Mouse (Mus musculus) G1E-ER4 (cell line): ENCODE results near the gene Rnf216. TPM values are rescaled to one million over a fixed set of nuclear protein-coding genes. Genes with fewer than 3 reads are reported as not detected.

Experiments
- GATA1 ChIP-seq: IDR thresholded peaks from one replicate; pipeline ENCODE4 v1.8.0; 2012; ENCODE audit warnings: low read length, inconsistent platforms
- polyA plus RNA-seq: library from polyadenylated mRNA; stranded (reverse); fragments of >175 nt; gene quantifications from 2 replicates; pipeline ENCODE4 v1.2.3, GENCODE M21; 2012

Rnf216 gene
- polyA plus RNA-seq, 1 experiment, result 32.3 TPM

DNA sequence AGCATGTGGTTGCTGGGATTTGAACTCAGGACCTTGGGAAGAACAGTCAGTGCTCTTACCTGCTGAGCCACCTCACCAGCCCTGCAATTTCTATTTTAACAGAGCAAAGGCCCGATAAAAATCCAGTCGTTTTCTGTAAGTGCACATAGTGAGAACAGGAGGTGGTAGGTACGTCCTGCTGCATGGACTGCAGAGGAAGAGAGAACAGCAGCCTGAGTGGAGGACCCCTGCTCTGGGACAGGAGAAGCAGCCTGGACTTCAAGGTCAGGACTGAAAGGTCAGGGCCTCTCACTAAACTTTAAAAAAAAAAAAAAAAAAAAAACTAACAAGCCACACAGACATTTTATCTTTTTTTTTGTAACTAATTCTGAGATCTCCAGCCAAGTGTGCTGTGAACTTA is 50.5 kb downstream of the Rnf216 start:
- no peak for TF ChIP-seq GATA1

DNA sequence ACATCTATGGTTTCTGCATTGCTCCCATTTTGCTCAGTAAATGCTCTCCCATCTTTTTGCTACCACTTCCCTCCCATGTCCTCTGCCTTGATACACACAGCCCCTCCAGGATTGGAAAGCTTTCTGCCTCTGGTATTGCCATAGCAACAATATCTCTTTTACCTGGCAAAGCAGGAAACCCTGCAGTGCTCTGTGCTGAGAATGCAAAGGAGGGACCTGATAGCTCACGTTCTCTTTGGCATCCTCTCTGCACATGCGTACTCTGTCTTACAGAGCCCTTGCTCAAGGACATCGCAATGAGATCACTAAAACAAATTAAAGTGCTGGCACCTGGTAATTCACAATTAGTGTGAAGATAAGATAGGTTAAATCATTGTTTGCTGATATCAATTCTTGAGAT is 51.3 kb downstream of the Rnf216 start:
- no peak for TF ChIP-seq GATA1

DNA sequence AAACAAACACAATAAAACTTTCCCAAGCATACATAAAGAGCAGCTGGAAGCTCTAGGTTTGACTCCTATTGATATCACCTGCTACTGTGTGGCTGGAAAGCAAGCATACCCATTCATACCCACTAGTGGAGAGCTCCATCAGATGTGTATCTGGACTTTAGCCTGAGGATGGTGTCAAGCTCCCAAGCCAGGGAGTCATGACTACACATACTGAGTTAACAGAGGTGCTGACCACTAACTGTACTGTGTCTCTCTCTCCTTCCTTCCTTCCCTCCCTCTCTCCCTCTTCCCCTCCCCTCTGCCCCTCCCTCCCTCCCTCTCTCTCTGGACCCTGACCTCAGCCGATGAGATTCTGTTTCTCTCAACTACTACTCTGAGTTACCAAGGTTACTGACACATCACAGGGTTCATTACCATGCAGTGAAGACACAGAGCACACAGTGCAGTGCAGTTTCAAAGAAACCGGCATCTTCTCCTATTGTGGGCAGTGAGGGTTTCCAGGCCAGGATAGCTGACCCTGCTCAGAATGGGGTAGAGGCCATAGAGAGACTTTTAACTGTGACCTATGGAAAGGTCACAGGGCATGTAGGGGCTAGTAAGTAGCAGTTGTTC is 51.9 kb downstream of the Rnf216 start:
- no peak for TF ChIP-seq GATA1

DNA sequence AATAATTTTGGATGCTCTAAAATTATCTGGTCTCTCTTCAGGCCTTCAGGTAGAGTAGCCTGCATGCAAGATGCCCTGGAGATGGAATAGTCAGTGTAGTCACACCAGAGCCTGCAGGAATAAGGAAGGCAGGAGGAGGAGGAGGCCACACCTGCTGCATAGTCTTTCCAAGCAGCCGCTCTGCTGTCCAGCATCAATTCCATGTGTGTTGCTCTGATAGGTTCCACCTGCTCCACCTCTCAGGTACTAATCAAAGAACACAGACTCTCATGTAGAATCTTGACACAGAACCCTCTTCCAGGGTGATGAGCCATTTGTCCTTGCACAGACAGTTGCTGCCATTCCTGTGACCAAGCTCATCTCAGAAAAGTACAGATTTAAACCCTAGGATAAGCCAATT is 52.8 kb downstream of the Rnf216 start:
- TF ChIP-seq GATA1, result no peak

- TF ChIP-seq GATA1, result no peak
Measured at GRCm38 (mm10) chr5:143059182-143059581, 53.6 kb downstream of the Rnf216 start.

DNA sequence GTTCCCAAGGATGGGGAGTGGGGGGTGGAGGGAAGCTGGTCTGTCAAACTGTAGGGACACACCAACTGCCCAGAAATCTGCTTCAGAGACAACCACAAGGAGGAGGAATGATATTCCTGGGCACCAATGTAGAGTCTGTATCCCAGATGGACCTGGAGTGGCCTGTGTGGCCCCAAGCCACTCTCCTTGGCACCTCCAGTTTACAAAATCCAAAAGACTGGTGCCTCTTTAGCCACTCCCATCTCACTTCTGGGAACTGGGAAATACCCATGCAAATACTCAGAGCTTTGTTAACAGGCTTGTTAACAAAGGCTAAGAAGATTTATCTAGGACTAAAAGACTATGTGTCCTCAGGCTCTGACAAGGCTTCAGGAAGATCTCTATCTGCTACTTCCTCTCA is 54.1 kb downstream of the Rnf216 start:
- peak; percentile 31 for TF ChIP-seq GATA1

DNA sequence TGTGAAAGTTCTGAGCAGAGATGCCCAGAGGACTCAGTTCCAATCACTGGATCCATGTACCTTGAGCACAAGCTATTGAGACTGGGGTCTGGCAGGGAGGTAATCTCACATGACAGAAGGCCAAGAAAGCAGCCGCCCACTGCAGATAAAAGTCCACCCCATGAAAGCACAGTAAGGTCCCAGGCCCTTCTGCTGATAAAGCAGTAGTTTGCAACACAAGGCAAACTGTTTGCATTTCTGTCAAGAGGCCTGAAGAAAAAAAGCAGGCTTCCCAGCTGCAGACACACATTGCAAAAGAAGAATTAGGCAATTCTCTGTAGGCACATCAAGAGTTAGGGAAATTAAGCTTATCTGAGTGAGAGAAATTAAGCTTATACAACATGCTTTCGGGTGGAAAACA is 54.6 kb downstream of the Rnf216 start:
- TF ChIP-seq GATA1, result peak; percentile 47

GRCm38 (mm10) chr5:143057753-143058152 is 55.0 kb downstream of the Rnf216 start:
- no peak for TF ChIP-seq GATA1

DNA sequence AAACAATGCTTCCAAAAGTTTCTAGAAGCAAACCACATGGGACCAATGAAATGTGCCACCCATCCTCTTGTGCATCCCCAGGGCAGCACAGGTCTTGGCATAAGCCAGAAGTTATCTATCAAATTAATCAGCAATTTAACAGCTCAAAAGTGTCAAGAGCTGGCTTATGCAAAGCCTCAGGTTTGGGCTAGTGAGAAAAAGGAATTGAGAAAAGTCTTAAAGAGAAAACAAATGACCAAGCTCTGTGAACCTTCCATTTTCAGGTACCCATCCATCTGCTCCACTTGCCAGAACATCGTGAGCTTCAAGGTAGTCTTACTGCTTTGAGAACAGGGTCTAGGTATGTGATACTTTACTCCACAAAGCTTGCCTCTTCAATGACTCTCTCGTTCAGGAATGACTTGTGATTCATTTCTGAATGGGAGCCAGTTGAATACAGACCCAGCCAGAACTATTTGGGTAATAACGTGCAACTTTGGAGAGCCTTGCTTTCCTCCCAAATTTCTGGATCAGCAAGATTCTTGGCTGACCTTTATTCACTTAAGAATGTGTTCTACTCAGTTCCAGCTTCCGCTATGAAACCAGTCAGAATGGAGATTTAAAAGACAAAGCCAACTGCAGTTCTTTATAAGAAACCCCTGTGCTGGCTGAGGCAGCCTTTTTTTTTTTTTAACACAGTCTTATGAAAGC is 56.5 kb downstream of the Rnf216 start:
- TF ChIP-seq GATA1, result no peak

- TF ChIP-seq GATA1, result peak; percentile 15
Measured at GRCm38 (mm10) chr5:143055501-143056125, 57.2 kb downstream of the Rnf216 start.

- TF ChIP-seq GATA1, result no peak
Measured at GRCm38 (mm10) chr5:143054703-143055102, 58.1 kb downstream of the Rnf216 start.

GRCm38 (mm10) chr5:143053132-143053972 is 59.4 kb downstream of the Rnf216 start:
- TF ChIP-seq GATA1, result no peak

GRCm38 (mm10) chr5:143052677-143053076 is 60.1 kb downstream of the Rnf216 start:
- peak; percentile 64 for TF ChIP-seq GATA1

- TF ChIP-seq GATA1, result no peak
Measured at GRCm38 (mm10) chr5:143051851-143052250, 60.9 kb downstream of the Rnf216 start.

- TF ChIP-seq GATA1, result no peak
Measured at GRCm38 (mm10) chr5:143050273-143050672, 62.5 kb downstream of the Rnf216 start.

- TF ChIP-seq GATA1, result no peak
Measured at GRCm38 (mm10) chr5:143049746-143050145, 63.0 kb downstream of the Rnf216 start.

- no peak for TF ChIP-seq GATA1
Measured at GRCm38 (mm10) chr5:143049013-143049385, 63.8 kb downstream of the Rnf216 start.
